Mouse (Mus musculus): ENCODE results near the gene Cd1d1. TPM values are rescaled to one million over a fixed set of nuclear protein-coding genes. Genes with fewer than 3 reads are reported as not detected.
"Not testable (repeated sequence)": the region's sequence is repeated elsewhere in the genome, so short reads cannot be mapped to it uniquely, and the experiment has no call there.

The Cd1d1 gene
- 1 to 10 TPM; 1.8 to 6.4 (median 3.9) TPM for total RNA-seq (2022)

- no peak for DNase-seq (ENCODE audit: low spot score in 2 of 2)
Measured at GRCm38 (mm10) chr3:86999415-86999740, at the start of gene Cd1d1. TSS of gene Cd1d1 (minus strand) at chr3:86999441.

GRCm38 (mm10) chr3:87047801-87048200, 48.6 kb upstream of the Cd1d1 start:
- no peak for DNase-seq (ENCODE audit: low spot score in 2 of 2)

- DNase-seq (ENCODE audit: low spot score in 2 of 2): no peak
Measured at GRCm38 (mm10) chr3:87041733-87042132, 42.5 kb upstream of the Cd1d1 start.

- no peak for DNase-seq (ENCODE audit: low spot score in 2 of 2)
Measured at GRCm38 (mm10) chr3:87038500-87038899, 39.3 kb upstream of the Cd1d1 start.

GRCm38 (mm10) chr3:87034061-87034460, 34.8 kb upstream of the Cd1d1 start:
- no peak for DNase-seq (ENCODE audit: low spot score in 2 of 2)

- DNase-seq (ENCODE audit: low spot score in 2 of 2): peak; percentile 28 to 50
Measured at GRCm38 (mm10) chr3:87033357-87033756, 34.1 kb upstream of the Cd1d1 start.

GRCm38 (mm10) chr3:87030855-87031254, 31.6 kb upstream of the Cd1d1 start:
- DNase-seq (ENCODE audit: low spot score in 2 of 2): peak; percentile 16 to 32

GRCm38 (mm10) chr3:87017707-87018106, 18.5 kb upstream of the Cd1d1 start:
- no peak for DNase-seq (ENCODE audit: low spot score in 2 of 2)

- no peak for DNase-seq (ENCODE audit: low spot score in 2 of 2)
Measured at GRCm38 (mm10) chr3:87017001-87017400, 17.8 kb upstream of the Cd1d1 start.

- DNase-seq (ENCODE audit: low spot score in 2 of 2): no peak
Measured at GRCm38 (mm10) chr3:87015931-87016330, 16.7 kb upstream of the Cd1d1 start.

- not testable (repeated sequence) for DNase-seq (ENCODE audit: low spot score in 2 of 2)
Measured at GRCm38 (mm10) chr3:87012406-87012805, 13.2 kb upstream of the Cd1d1 start.

GRCm38 (mm10) chr3:87008281-87008680, 9.0 kb upstream of the Cd1d1 start:
- DNase-seq (ENCODE audit: low spot score in 2 of 2): not testable (repeated sequence)

- no peak for DNase-seq (ENCODE audit: low spot score in 2 of 2)
Measured at GRCm38 (mm10) chr3:87000676-87001075, 1.4 kb upstream of the Cd1d1 start.

GRCm38 (mm10) chr3:87000051-87000450, 810 bp upstream of the Cd1d1 start:
- no peak for DNase-seq (ENCODE audit: low spot score in 2 of 2)

- DNase-seq (ENCODE audit: low spot score in 2 of 2): peak; percentile 12 to 41
Measured at GRCm38 (mm10) chr3:86998433-86999414, 517 bp downstream of the Cd1d1 start.

GRCm38 (mm10) chr3:86996111-86996510, 3.1 kb downstream of the Cd1d1 start:
- no peak for DNase-seq (ENCODE audit: low spot score in 2 of 2)

- no peak for DNase-seq (ENCODE audit: low spot score in 2 of 2)
Measured at GRCm38 (mm10) chr3:86995381-86995780, 3.9 kb downstream of the Cd1d1 start.

GRCm38 (mm10) chr3:86986969-86987368, 12.3 kb downstream of the Cd1d1 start:
- not testable (repeated sequence) for DNase-seq (ENCODE audit: low spot score in 2 of 2)

- DNase-seq (ENCODE audit: low spot score in 2 of 2): no peak
Measured at GRCm38 (mm10) chr3:86986490-86986889, 12.8 kb downstream of the Cd1d1 start.

GRCm38 (mm10) chr3:86983382-86983781, 15.9 kb downstream of the Cd1d1 start:
- no peak for DNase-seq (ENCODE audit: low spot score in 2 of 2)

GRCm38 (mm10) chr3:86976546-86976945, 22.7 kb downstream of the Cd1d1 start:
- peak in 1 of 2 experiments; percentile 6 for DNase-seq (ENCODE audit: low spot score in 2 of 2)

- DNase-seq (ENCODE audit: low spot score in 2 of 2): no peak
Measured at GRCm38 (mm10) chr3:86975150-86975549, 24.1 kb downstream of the Cd1d1 start.
